In the genomic region with DNA sequence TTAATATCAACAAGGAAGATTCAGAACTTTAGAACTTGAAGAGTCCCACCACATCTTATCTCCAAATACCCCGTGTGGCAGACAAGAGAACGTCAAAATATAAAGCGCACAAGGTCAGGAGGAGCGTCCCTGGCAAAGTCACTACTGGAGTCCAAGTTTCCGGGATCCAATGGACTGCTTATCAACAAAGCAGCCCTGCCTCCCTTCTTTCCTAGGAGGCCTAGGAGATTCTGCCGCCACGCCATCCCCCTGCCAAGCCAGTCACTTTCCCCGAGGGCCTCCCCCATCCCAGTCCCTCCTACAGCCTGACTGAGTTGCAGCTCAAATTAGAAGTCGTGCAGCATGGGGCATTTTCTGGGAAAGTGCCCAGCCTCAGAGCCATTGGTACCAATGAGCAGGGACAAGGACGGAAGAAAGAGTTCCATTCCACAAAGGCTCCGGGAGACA, we compare ENCODE assay signal across 9 mouse cellular contexts. TPM values are rescaled to one million over a fixed set of nuclear protein-coding genes. Genes with fewer than 3 reads are reported as not detected.
A peak's percentile ranks its signal among the peaks of the same experiment; 100 is the strongest.
DNase-seq lines count a peak whose midpoint lies in the region; ATAC-seq and TF ChIP-seq lines count a peak whose summit lies in the region.
"Had no signal": no experiment of that assay in that cellular context is flagged by ENCODE, and none has a peak within 500 bp of the region (broad histone marks: within the 10 kb centered on the region; RNA-seq: fewer than 3 reads in every experiment).

No protein-coding gene starts in this region.

- TF ChIP-seq POLR2A in heart, adult 2 months (IDR thresholded peaks at IDR 0.05; ENCODE audit: insufficient read depth, low read depth, low read length) = no peak
- TF ChIP-seq POLR2A in olfactory bulb, adult 2 months (IDR thresholded peaks at IDR 0.05; ENCODE audit: insufficient read depth, low read depth, low read length) = no peak

- peak overlapping the region; percentile 94 for H3K4me2 ChIP-seq in liver, embryonic 12.5 days

- H3K79me2 ChIP-seq in heart, adult 2 months (replicated peaks; ENCODE audit: control insufficient read depth, insufficient read depth, low read length) = peaks cover 10% of the 10 kb centered on the region

- peak overlapping the region; percentile 83 for H3K9ac ChIP-seq in heart, adult 2 months (ENCODE audit: low read depth, low read length)
- H3K9ac ChIP-seq in liver, embryonic 12.5 days = peak overlapping the region; percentile 79

- TF ChIP-seq EP300 in heart, adult 2 months (IDR thresholded peaks at IDR 0.05; ENCODE audit: insufficient read depth, low read depth, low read length) = no peak

- DNase-seq in layer of hippocampus, adult 11-12 months (ENCODE audit: low spot score) = peak; percentile 58
- no peak for DNase-seq in layer of hippocampus, adult 9-10 months (ENCODE audit: low spot score)
- peak; percentile 66 to 71 for DNase-seq in cerebellum, postnatal 14 days
- DNase-seq in heart, adult 2 months = peak; percentile 64 to 65
- DNase-seq in kidney, adult 9 months = peak; percentile 51
- no peak for DNase-seq in spleen, postnatal 10 days (ENCODE audit: low spot score in 2 of 2)

- H3K27me3 ChIP-seq in heart, adult 2 months (ENCODE audit: control insufficient read depth, insufficient read depth, low read length) = no peaks in the 10 kb centered on the region
- H3K27me3 ChIP-seq in liver, embryonic 12.5 days (replicated peaks) = no peaks in the 10 kb centered on the region
- H3K27me3 ChIP-seq: Patski had no signal

- H3K4me3 ChIP-seq in heart, adult 2 months = peak overlapping the region; percentile 86
- peak overlapping the region; percentile 75 for H3K4me3 ChIP-seq in liver, embryonic 12.5 days
- H3K4me3 ChIP-seq in olfactory bulb, adult 2 months (ENCODE audit: insufficient read depth, low read depth, low read length) = peak overlapping the region; percentile 84

- H3K36me3 ChIP-seq in heart, adult 2 months (ENCODE audit: control insufficient read depth, insufficient read depth, low read length) = peaks cover 14% of the 10 kb centered on the region
- no peaks in the 10 kb centered on the region for H3K36me3 ChIP-seq in liver, embryonic 12.5 days

- intact Hi-C loops in heart, adult 2 months (cut with DNase I) = loop anchor here (2.0 to 5.0 kb wide), 3 partner anchors 45 to 245 kb away; a partner anchor contains a TSS

- peaks cover 8% of the 10 kb centered on the region for H3K4me1 ChIP-seq in heart, adult 2 months (ENCODE audit: control insufficient read depth, insufficient read depth, low read length)
- H3K4me1 ChIP-seq in liver, embryonic 12.5 days = peaks cover 52% of the 10 kb centered on the region
- peaks cover 5% of the 10 kb centered on the region for H3K4me1 ChIP-seq in olfactory bulb, adult 2 months (ENCODE audit: control insufficient read depth, insufficient read depth, low read length)

- ATAC-seq in liver, embryonic 12.5 days = no peak

- TF ChIP-seq CTCF in heart, adult 2 months (IDR thresholded peaks at IDR 0.05) = peak; percentile 27; the same call in 1 of the 2 replicates
- no peak for TF ChIP-seq CTCF in olfactory bulb, adult 2 months (IDR thresholded peaks at IDR 0.05; ENCODE audit: insufficient read depth, low read depth, low read length)

- WGBS in heart, adult 2 months = 3% methylated on average over 11 of the region's 11 CpGs
- 17% methylated on average over 11 of the region's 11 CpGs for WGBS in liver, embryonic 12.5 days (ENCODE audit: insufficient replicate concordance)
- WGBS in olfactory bulb, adult 2 months = 6% methylated on average over 11 of the region's 11 CpGs

- H3K27ac ChIP-seq in heart, adult 2 months = peak overlapping the region; percentile 98
- peak overlapping the region; percentile 81 for H3K27ac ChIP-seq in liver, embryonic 12.5 days
- peak overlapping the region; percentile 80 for H3K27ac ChIP-seq in olfactory bulb, adult 2 months (ENCODE audit: insufficient read depth, low read depth, low read length)

- no peaks in the 10 kb centered on the region for H3K9me3 ChIP-seq in liver, embryonic 12.5 days (replicated peaks)

RNA-seq across cellular contexts. Expression of a gene that starts 0.8 kb away (rescaled TPM):
- 100 to 1,000 TPM; 102 to 113 TPM for total RNA-seq in heart, adult 2 months (2021)
- 123 and 149 TPM in 2 replicates for polyA plus RNA-seq in heart, adult 2 months (2012; rRNA removed)
- polyA plus RNA-seq in liver, embryonic 12.5 days (2016; fragmentation: Nextera tagmentation; extraction: Ambion mirVana) = 8.7 and 9.6 TPM in 2 replicates
- polyA plus RNA-seq in olfactory bulb, adult 2 months (2012; ENCODE audit: insufficient read depth, insufficient read length, low replicate concordance, missing spikeins) = 119 TPM in 1 of 2 replicates, not detected in the other

RNA-seq across cellular contexts. Expression of a gene that starts 1.2 kb away (rescaled TPM):
- total RNA-seq in heart, adult 2 months (2021) = 1 to 10 TPM; 1.6 to 2.4 TPM
- 4.1 and 4.2 TPM in 2 replicates for polyA plus RNA-seq in heart, adult 2 months (2012; rRNA removed)
- polyA plus RNA-seq in liver, embryonic 12.5 days (2016; fragmentation: Nextera tagmentation; extraction: Ambion mirVana) = 0.49 and 0.53 TPM in 2 replicates
- polyA plus RNA-seq in olfactory bulb, adult 2 months (2012; ENCODE audit: insufficient read depth, insufficient read length, low replicate concordance, missing spikeins) = not detected in 2 replicates

Comparison
In these comparisons a context has a peak if more than half of its experiments do, and no peak if none do; other contexts are left out.
1. DNase-seq: peak in layer of hippocampus, adult 11-12 months (single experiment), cerebellum, postnatal 14 days (2 of 2), heart, adult 2 months (2 of 2) and kidney, adult 9 months (single experiment); none in layer of hippocampus, adult 9-10 months (single experiment) and spleen, postnatal 10 days (0 of 2).
2. Peak in every context shown above with its lines, with median percentiles within 50 percentile points of each other: H3K27ac ChIP-seq and H3K4me3 ChIP-seq.